Mouse (Mus musculus): Measurements from ENCODE around the gene Sgo2a. TPM values are rescaled to one million over a fixed set of nuclear protein-coding genes. Genes with fewer than 3 reads are reported as not detected.
"Not testable (repeated sequence)": the region's sequence is repeated elsewhere in the genome, so short reads cannot be mapped to it uniquely, and the experiment has no call there.

Gene Sgo2a
- total RNA-seq (2014; fragmentation: Nextera tagmentation), result 10.1 and 24.3 TPM in 2 replicates
- total RNA-seq (2017), result 41.7 and 52.0 TPM in 2 replicates

- peak; percentile 98 for ATAC-seq (replicated peaks; ENCODE audit: poor library complexity, severe bottlenecking)
These were observed at the start of gene Sgo2a for GRCm38 (mm10) chr1:57995432-57996132. TSS of gene Sgo2a (plus strand) at chr1:57995971.

- ATAC-seq (replicated peaks; ENCODE audit: poor library complexity, severe bottlenecking), result no peak
These were observed 48.0 kb upstream of the Sgo2a start for GRCm38 (mm10) chr1:57947552-57948347.

GRCm38 (mm10) chr1:57949195-57949594 is 46.6 kb upstream of the Sgo2a start:
- ATAC-seq (replicated peaks; ENCODE audit: poor library complexity, severe bottlenecking), result no peak

- ATAC-seq (replicated peaks; ENCODE audit: poor library complexity, severe bottlenecking), result no peak
These were observed 46.1 kb upstream of the Sgo2a start for GRCm38 (mm10) chr1:57949716-57950115.

- no peak for ATAC-seq (replicated peaks; ENCODE audit: poor library complexity, severe bottlenecking)
These were observed 43.3 kb upstream of the Sgo2a start for GRCm38 (mm10) chr1:57952509-57952908.

- no peak for ATAC-seq (replicated peaks; ENCODE audit: poor library complexity, severe bottlenecking)
These were observed 42.0 kb upstream of the Sgo2a start for GRCm38 (mm10) chr1:57953586-57954375.

- no peak for ATAC-seq (replicated peaks; ENCODE audit: poor library complexity, severe bottlenecking)
These were observed 41.4 kb upstream of the Sgo2a start for GRCm38 (mm10) chr1:57954376-57954765.

GRCm38 (mm10) chr1:57955774-57956173 is 40.0 kb upstream of the Sgo2a start:
- no peak for ATAC-seq (replicated peaks; ENCODE audit: poor library complexity, severe bottlenecking)

- ATAC-seq (replicated peaks; ENCODE audit: poor library complexity, severe bottlenecking), result peak; percentile 100
These were observed 26.2 kb upstream of the Sgo2a start for GRCm38 (mm10) chr1:57969327-57970271.

- ATAC-seq (replicated peaks; ENCODE audit: poor library complexity, severe bottlenecking), result no peak
These were observed 24.2 kb upstream of the Sgo2a start for GRCm38 (mm10) chr1:57971588-57971987.

- ATAC-seq (replicated peaks; ENCODE audit: poor library complexity, severe bottlenecking), result peak; percentile 67
These were observed 18.9 kb upstream of the Sgo2a start for GRCm38 (mm10) chr1:57976860-57977259.

- ATAC-seq (replicated peaks; ENCODE audit: poor library complexity, severe bottlenecking), result peak; percentile 27; the same call in 1 of the 2 replicates
These were observed 6.6 kb upstream of the Sgo2a start for GRCm38 (mm10) chr1:57989052-57989600.

- no peak for ATAC-seq (replicated peaks; ENCODE audit: poor library complexity, severe bottlenecking)
These were observed 4.5 kb upstream of the Sgo2a start for GRCm38 (mm10) chr1:57991277-57991676.

- peak; percentile 26 for ATAC-seq (replicated peaks; ENCODE audit: poor library complexity, severe bottlenecking)
These were observed 403 bp downstream of the Sgo2a start for GRCm38 (mm10) chr1:57996133-57996615.

GRCm38 (mm10) chr1:57998146-57998545 is 2.4 kb downstream of the Sgo2a start:
- ATAC-seq (replicated peaks; ENCODE audit: poor library complexity, severe bottlenecking), result no peak

- ATAC-seq (replicated peaks; ENCODE audit: poor library complexity, severe bottlenecking), result not testable (repeated sequence)
These were observed 10.6 kb downstream of the Sgo2a start for GRCm38 (mm10) chr1:58006388-58006787.

- ATAC-seq (replicated peaks; ENCODE audit: poor library complexity, severe bottlenecking), result no peak
These were observed 23.1 kb downstream of the Sgo2a start, which contains the start of gene Kctd18 for GRCm38 (mm10) chr1:58018856-58019255. TSS of gene Kctd18 (minus strand) at chr1:58018956.

GRCm38 (mm10) chr1:58027707-58028106 is 31.9 kb downstream of the Sgo2a start:
- no peak for ATAC-seq (replicated peaks; ENCODE audit: poor library complexity, severe bottlenecking)

- peak; percentile 94 for ATAC-seq (replicated peaks; ENCODE audit: poor library complexity, severe bottlenecking)
These were observed 33.9 kb downstream of the Sgo2a start, which contains the start of gene Aox1 for GRCm38 (mm10) chr1:58029636-58030117. TSS of gene Aox1 (plus strand) at chr1:58029931.
